Mouse (Mus musculus) gastrocnemius, postnatal 25 days (tissue): ENCODE results near the gene Tnk2. TPM values are rescaled to one million over a fixed set of nuclear protein-coding genes. Genes with fewer than 3 reads are reported as not detected.
A peak's percentile ranks its signal among the peaks of the same experiment; 100 is the strongest.

Source experiments
- DNase-seq: peaks from one replicate; pipeline ENCODE4 v3.0.0; 2022
- total RNA-seq, 2 experiments: library from RNA; stranded (reverse); gene quantifications; 1 replicate in 1 of 2; 2 replicates in 1 of 2; pipeline ENCODE4 v1.2.3; 2021

Gene Tnk2
- total RNA-seq, 2 experiments from 2014 or later = 35.7 to 41.4 TPM

- peak; percentile 3 for DNase-seq
Observed at GRCm38 (mm10) chr16:32678812-32679211, 35.1 kb downstream of the Tnk2 start.

GRCm38 (mm10) chr16:32679976-32680375 lies 36.3 kb downstream of the Tnk2 start:
- DNase-seq = peak; percentile 8

DNA sequence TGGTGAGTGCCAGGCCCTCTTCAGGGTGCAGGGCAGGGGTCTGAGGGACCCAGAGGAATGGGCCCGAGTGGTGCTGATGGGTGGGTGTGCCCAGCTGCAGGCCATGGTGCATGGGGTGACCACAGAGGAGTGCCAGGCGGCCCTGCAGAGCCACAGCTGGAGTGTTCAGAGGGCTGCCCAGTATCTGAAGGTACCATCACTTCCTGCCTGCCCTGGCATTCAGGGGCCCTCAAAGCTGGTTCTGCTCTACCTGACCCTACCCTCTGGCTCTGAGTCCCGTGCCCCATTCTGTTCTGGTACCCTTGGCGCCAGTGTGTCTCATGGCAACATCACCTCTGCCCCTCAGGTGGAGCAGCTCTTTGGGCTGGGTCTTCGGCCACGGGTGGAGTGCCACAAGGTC lies 37.1 kb downstream of the Tnk2 start:
- DNase-seq = no peak

DNA sequence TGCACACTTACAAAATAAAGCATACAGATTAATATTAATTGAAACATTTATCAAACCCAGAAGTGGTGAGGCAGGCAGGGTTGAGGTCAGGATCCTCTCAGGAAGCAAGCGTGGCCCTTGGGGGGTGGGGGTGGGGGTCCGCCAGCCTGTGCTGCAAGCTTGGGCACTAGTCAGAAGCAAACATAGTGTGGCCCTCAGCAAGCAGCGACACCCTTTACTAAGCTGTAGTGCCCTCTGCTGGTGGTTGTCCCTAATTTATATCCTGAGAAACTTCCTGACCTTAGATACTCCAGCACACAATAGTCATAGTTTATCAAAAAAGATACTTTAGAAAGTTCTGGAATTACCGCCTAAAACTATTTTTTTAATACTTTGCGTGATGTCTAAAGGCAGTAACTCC lies 38.5 kb downstream of the Tnk2 start:
- no peak for DNase-seq

GRCm38 (mm10) chr16:32682841-32683240 lies 39.2 kb downstream of the Tnk2 start:
- no peak for DNase-seq

DNA sequence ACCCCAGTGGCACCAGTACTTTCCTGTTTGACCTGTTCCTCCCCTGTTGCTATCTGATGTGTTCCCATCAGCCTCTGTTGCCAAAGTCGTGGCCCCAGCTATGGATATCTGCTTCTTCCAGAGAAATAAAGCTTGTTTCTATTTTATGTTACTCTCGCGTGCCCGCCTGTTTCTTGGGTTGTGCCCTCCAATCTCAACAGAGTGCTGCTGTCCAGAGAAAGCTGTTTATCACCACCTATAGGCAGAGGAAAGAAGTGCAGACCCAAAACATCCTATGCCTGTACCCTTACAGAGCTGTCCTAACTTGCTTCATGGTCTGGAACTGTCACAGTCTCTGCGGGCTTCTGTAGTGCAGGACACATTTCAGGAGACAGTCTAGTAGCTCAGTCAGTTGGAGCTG lies 39.7 kb downstream of the Tnk2 start:
- DNase-seq = no peak

- DNase-seq = peak; percentile 5
Observed at GRCm38 (mm10) chr16:32685405-32685804, 41.7 kb downstream of the Tnk2 start.

- peak; percentile 2 for DNase-seq
Observed at GRCm38 (mm10) chr16:32685998-32686397, 42.3 kb downstream of the Tnk2 start.

- no peak for DNase-seq
Observed at GRCm38 (mm10) chr16:32687221-32687620, 43.5 kb downstream of the Tnk2 start.

- DNase-seq = no peak
Observed at GRCm38 (mm10) chr16:32688770-32689169, 45.1 kb downstream of the Tnk2 start.

- no peak for DNase-seq
Observed at GRCm38 (mm10) chr16:32689501-32689900, 45.8 kb downstream of the Tnk2 start.

DNA sequence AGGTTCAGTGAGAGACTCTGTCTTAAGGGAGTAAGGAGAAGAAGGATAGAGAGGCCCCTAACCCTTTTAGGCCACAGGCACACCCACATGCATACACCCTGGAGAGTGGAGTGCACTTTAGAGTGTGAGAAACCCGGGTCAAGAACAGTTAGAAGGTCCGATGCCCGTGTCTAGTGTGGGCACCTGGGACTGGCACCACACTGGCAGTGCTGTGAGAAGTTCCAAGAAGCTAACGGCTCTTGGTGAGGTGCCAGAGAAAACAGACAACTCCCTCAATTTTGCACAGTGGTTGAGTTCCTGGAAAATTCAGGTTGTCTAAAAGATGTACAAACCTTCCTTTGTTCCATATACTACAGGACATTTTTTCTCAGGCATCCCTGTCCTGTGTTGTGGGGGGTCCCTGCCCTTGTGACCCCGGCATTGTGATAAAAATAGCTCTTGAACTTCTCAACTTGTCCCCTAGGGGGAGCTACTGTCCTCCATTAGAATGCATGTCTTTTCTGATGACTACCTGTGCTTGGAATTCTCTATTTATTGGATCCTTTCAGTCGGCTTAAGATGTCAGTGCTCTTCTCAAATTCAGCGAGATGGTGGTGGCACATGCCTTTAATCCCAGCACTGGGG lies 53.3 kb downstream of the Tnk2 start:
- DNase-seq = no peak

- no peak for DNase-seq
Observed at GRCm38 (mm10) chr16:32697665-32698446, 54.2 kb downstream of the Tnk2 start.

- DNase-seq = no peak
Observed at GRCm38 (mm10) chr16:32698550-32698949, 54.9 kb downstream of the Tnk2 start.

GRCm38 (mm10) chr16:32703312-32703912 lies 59.7 kb downstream of the Tnk2 start:
- DNase-seq = no peak

DNA sequence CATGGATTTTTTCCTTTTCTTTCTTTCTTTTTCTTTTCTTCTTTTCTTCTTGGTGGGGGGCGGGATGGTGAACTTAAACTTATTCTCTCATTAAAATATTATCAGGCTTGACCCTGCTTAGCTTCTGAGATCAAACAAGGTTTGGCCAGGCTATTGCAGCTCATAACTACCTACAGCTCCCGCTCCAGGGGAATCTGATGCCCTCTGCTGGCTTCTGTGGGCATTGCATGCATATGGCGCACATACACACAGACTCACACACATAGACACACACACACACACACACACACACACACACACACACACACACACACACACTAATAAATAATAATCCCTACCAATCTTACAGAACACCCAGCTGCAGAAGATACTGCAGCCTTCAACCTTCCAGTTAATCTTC lies 61.9 kb downstream of the Tnk2 start:
- no peak for DNase-seq

DNA sequence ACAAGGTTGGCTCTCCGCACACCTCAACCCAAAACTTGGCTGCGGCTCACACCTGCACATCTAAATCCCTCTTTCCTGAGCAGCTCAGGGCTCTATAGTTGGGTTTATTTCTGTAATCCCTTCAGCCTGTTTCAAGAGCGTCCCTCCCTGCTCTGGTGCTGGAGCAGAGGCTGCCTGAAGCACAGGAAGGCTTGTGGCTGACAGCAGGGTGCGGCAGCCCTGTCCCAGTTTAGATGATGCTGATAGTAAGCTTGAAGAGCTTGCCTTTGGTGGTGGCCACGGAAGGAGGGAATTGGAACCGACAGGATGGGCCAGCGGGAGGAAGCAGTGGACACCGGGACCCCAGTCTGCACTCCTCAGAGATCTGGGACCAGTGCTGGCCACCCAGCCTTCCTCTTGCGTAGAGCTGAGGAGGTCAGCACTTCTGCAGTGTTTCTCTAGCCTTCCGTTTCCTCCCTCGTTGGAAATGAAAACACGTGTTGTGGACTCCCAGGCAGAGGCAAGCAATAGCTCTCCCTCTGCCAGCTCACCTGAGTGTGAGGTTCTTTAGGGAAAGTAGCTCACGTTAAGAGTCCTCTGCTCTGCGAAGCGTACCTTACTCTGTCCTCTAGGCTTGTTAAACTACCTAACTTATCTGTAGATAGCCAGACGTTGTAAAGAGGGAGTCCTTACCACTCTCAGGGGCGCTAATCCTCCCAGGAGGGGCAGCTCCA lies 63.6 kb downstream of the Tnk2 start:
- DNase-seq = no peak

DNA sequence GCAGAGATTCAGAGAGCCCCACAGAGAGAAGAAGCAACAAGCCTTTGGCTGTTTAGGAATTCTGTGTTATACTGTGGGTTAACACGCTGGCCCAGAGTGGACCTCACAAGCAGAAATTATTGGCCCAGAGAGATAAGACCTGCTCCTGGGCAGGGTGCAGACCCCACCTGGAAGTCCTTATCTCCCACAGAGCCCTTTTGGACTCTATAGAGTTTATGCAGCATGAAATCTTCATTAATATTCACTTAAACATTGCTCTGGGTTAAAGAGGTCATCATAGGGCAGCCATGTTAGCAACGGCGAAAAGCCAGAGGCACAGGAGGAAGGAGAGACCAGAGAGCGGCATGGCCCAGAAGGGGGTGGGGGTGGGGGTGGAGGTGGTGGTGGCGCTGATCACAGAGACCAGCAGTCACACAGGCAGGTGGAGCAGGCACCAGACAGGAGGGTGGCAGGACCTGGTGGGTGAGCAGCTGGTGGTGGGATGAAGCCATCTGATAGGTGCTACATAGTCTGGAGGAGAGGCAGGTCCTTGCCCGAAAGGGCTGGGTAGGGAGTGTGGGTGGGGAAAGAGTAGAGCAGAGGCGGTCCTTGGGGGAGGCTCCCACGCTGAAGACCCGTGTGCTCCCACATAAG lies 64.3 kb downstream of the Tnk2 start:
- DNase-seq = no peak

GRCm38 (mm10) chr16:32708457-32709033 lies 64.9 kb downstream of the Tnk2 start:
- DNase-seq = no peak

DNA sequence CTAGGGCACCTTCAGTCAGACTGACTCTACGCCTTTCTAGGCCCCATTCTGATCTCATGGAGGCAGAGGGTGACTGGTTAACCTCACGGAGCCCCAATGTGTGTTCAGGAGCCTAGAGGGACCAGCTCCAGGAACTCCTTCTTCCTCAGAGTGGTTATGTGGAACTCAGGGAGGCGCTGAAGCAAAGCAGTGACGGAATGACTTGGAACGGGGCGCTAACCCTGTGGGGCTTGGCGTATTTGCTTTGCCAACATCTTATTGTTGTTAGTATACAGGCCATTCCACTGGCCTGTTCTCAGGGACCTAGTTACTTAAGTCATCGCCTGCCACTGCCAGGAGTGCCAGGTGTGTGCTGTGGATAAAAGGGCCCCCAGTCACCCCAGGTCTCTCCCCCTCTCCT lies 65.4 kb downstream of the Tnk2 start:
- DNase-seq = no peak

DNA sequence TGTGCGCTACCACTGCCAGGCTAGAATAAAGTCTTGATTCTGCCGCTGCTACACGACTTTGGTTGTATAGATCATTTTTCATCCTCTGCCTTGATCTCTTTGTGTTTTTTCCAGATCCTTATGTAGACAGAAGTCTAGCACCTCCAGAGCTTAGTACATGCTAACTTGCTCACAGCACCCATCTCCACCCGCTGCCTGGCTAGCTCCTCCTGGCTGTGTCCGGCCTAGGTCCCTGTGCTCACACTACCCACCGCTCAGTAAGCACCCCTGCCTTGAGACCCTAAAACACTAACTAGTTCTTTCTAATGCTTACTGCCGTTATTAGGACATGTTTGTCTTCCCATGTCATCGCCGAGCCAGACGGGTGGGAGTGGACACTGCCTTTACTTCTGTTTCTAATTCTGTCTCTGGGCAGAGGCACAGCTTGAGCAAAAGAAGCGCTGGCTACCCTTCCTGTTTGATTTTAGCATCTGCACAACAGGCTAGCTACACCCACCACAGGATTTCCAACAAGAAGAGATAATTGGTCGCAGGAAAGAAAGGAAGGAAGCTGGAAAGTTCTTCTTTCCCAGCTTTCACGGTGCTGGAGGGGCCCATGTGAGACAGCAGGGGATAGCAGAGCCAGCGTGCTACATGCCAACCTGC lies 66.9 kb downstream of the Tnk2 start:
- no peak for DNase-seq
